Mouse (Mus musculus) bone marrow macrophage, adult 2 months (primary cell): Measurements from ENCODE around the gene Itgav. TPM values are rescaled to one million over a fixed set of nuclear protein-coding genes. Genes with fewer than 3 reads are reported as not detected.

ENCODE experiments used
- H3K27ac ChIP-seq: 2 replicates; pipeline ENCODE4 v1.5.1; 2012; ENCODE audit warnings: low read depth, low read length; ENCODE audit not compliant: insufficient read depth
- H3K4me1 ChIP-seq: 2 replicates; pipeline ENCODE4 v1.6.1; 2012; ENCODE audit warnings: low read length; ENCODE audit not compliant: control insufficient read depth, insufficient read depth
- H3K4me3 ChIP-seq: 2 replicates; pipeline ENCODE4 v1.5.1; 2012; ENCODE audit warnings: mild to moderate bottlenecking, low read length, moderate library complexity; ENCODE audit not compliant: insufficient read depth
- CTCF ChIP-seq: IDR thresholded peaks from 2 replicates; pipeline ENCODE4 v1.5.1; 2012; ENCODE audit warnings: low read depth, mild to moderate bottlenecking, low read length, moderate library complexity
- POLR2A ChIP-seq: IDR thresholded peaks from 2 replicates; pipeline ENCODE4 v1.6.1; 2012; ENCODE audit warnings: mild to moderate bottlenecking, low read depth, low read length, borderline replicate concordance
- polyA plus RNA-seq: library from polyadenylated mRNA; stranded (reverse); fragments of >200 nt; gene quantifications from 2 replicates; pipeline ENCODE4 v1.2.4, GENCODE M21; 2012; ENCODE audit not compliant: missing spikeins, insufficient read depth, insufficient read length

Itgav gene
- polyA plus RNA-seq, 1 experiment: 93.4 TPM

GRCm38 (mm10) chr2:83812483-83813272 is 88.5 kb downstream of the Itgav start, which contains the start of gene Fam171b:
TSS of gene Fam171b (plus strand) at chr2:83812636.
- Histone ChIP-seq H3K4me1 (no peaks in the 10 kb centered on the region), H3K4me3 (peak within 1 kb of the TSS; percentile 71), H3K27ac (no peak within 1 kb of the TSS)
- TF ChIP-seq POLR2A: no peak
- TF ChIP-seq CTCF: no peak

GRCm38 (mm10) chr2:83813273-83813892 is 89.2 kb downstream of the Itgav start:
- Histone ChIP-seq H3K4me3 (peak overlapping the region; percentile 71), H3K4me1 (no peaks in the 10 kb centered on the region), H3K27ac (no peak overlapping the region)
- no peak for TF ChIP-seq POLR2A
- TF ChIP-seq CTCF: no peak

GRCm38 (mm10) chr2:83814009-83814408 is 89.8 kb downstream of the Itgav start:
- no peaks in the 10 kb centered on the region for H3K4me1 ChIP-seq
- H3K27ac ChIP-seq: no peak overlapping the region
- no peak overlapping the region for H3K4me3 ChIP-seq
- no peak for TF ChIP-seq CTCF

- Histone ChIP-seq H3K4me3 (no peak overlapping the region), H3K4me1 (no peaks in the 10 kb centered on the region)
- TF ChIP-seq POLR2A (no peak), CTCF (no peak)
These were observed 92.0 kb downstream of the Itgav start for GRCm38 (mm10) chr2:83816147-83816546.

GRCm38 (mm10) chr2:83825161-83825560 is 101.0 kb downstream of the Itgav start:
- Histone ChIP-seq H3K4me3 (no peak overlapping the region), H3K4me1 (no peaks in the 10 kb centered on the region), H3K27ac (no peak overlapping the region)
- TF ChIP-seq POLR2A (no peak), CTCF (no peak)

More at GRCm38 (mm10) chr2:83816147-83816546, 92.0 kb downstream of the Itgav start:
- H3K27ac ChIP-seq: no peak overlapping the region

- no peak for TF ChIP-seq CTCF
- no peak for TF ChIP-seq POLR2A
- H3K4me3 ChIP-seq: no peak overlapping the region
- H3K27ac ChIP-seq: no peak overlapping the region
- no peaks in the 10 kb centered on the region for H3K4me1 ChIP-seq
These were observed 104.8 kb downstream of the Itgav start for GRCm38 (mm10) chr2:83828895-83829539.

GRCm38 (mm10) chr2:83832903-83833302 is 108.7 kb downstream of the Itgav start:
- H3K4me3 ChIP-seq: no peak overlapping the region
- H3K4me1 ChIP-seq: no peaks in the 10 kb centered on the region
- TF ChIP-seq CTCF (no peak), POLR2A (no peak)
- no peak overlapping the region for H3K27ac ChIP-seq

- H3K4me3 ChIP-seq: no peak overlapping the region
- H3K27ac ChIP-seq: no peak overlapping the region
- H3K4me1 ChIP-seq: no peaks in the 10 kb centered on the region
- TF ChIP-seq POLR2A (no peak), CTCF (no peak)
These were observed 111.3 kb downstream of the Itgav start for GRCm38 (mm10) chr2:83835313-83836070.

- Histone ChIP-seq H3K27ac (no peak overlapping the region), H3K4me1 (no peaks in the 10 kb centered on the region), H3K4me3 (no peak overlapping the region)
- no peak for TF ChIP-seq CTCF
- TF ChIP-seq POLR2A: no peak
These were observed 124.3 kb downstream of the Itgav start for GRCm38 (mm10) chr2:83848495-83848894.

GRCm38 (mm10) chr2:83853423-83853822 is 129.2 kb downstream of the Itgav start:
- no peaks in the 10 kb centered on the region for H3K4me1 ChIP-seq
- no peak for TF ChIP-seq CTCF
- TF ChIP-seq POLR2A: no peak
- no peak overlapping the region for H3K4me3 ChIP-seq
- H3K27ac ChIP-seq: no peak overlapping the region
